Mouse (Mus musculus) left cerebral cortex, postnatal 25 days (tissue): ENCODE results near the gene Stk19. TPM values are rescaled to one million over a fixed set of nuclear protein-coding genes. Genes with fewer than 3 reads are reported as not detected.
"Not testable (repeated sequence)": the region's sequence is repeated elsewhere in the genome, so short reads cannot be mapped to it uniquely, and the experiment has no call there.

ENCODE experiments used
- DNase-seq, 2 experiments: peaks; one replicate each; pipeline ENCODE4 v3.0.0; 2022; ENCODE audit warnings: low spot score in 2 of 2, mixed read lengths in 1 of 2
- intact Hi-C: fragments of 180-260 bp; cut with DNase I; formaldehyde crosslinking; loops from one replicate; pipeline ENCODE4 v1.15.1; 2025
- microRNA-seq, 2 experiments: library from miRNA; unstranded; fragments of <30 nt; microRNA quantifications; one replicate each; pipeline ENCODE4 v1.2.0; 2022
- total RNA-seq, 2 experiments: library from RNA; stranded (reverse); gene quantifications; 2 replicates each; pipeline ENCODE4 v1.2.3; 2021

Gene Stk19
- total RNA-seq, 2 experiments from 2014 or later, result 52.2 to 57.6 TPM

GRCm38 (mm10) chr17:34800781-34801305 is 35.9 kb downstream of the Stk19 start:
- intact Hi-C loops, DNase-seq: not testable (repeated sequence)

- intact Hi-C loops, result no loop called here
Measured at GRCm38 (mm10) chr17:34799531-34799925, 37.2 kb downstream of the Stk19 start.

GRCm38 (mm10) chr17:34798866-34799530 is 37.7 kb downstream of the Stk19 start:
- DNase-seq, result no peak

More at GRCm38 (mm10) chr17:34799531-34799925, 37.2 kb downstream of the Stk19 start:
- DNase-seq, result no peak

GRCm38 (mm10) chr17:34798071-34798470 is 38.7 kb downstream of the Stk19 start:
- DNase-seq, intact Hi-C loops: not testable (repeated sequence)

More at GRCm38 (mm10) chr17:34798866-34799530, 37.7 kb downstream of the Stk19 start:
- intact Hi-C loops, result no loop called here

- DNase-seq, intact Hi-C loops: not testable (repeated sequence)
Measured at GRCm38 (mm10) chr17:34797211-34797995, 39.3 kb downstream of the Stk19 start.

GRCm38 (mm10) chr17:34796311-34797140 is 40.2 kb downstream of the Stk19 start:
- DNase-seq, result no peak
- intact Hi-C loops, result no loop called here

- intact Hi-C loops, result no loop called here
- peak in 1 of 2 experiments; percentile 21 for DNase-seq
Measured at GRCm38 (mm10) chr17:34795633-34796032, 41.1 kb downstream of the Stk19 start.

- intact Hi-C loops, result no loop called here
- no peak for DNase-seq
Measured at GRCm38 (mm10) chr17:34795016-34795415, 41.7 kb downstream of the Stk19 start.

- peak; percentile 52 to 70 for DNase-seq
- intact Hi-C loops, result no loop called here
Measured at GRCm38 (mm10) chr17:34777680-34778325, 58.9 kb downstream of the Stk19 start.

Small RNA genes within 50 kb of the gene (microRNA-seq; reads per million reads assigned to microRNA genes)
- gene Mir6970 (0.50 to 3.4 reads per million in 2 experiments), gene Mir6971 (2.4 to 4.0 reads per million in 2 experiments), gene Mir6972 (0 reads per million in 2 experiments)

Other genes with a start within 250 kb of the Stk19 start
- gene Gpsm3, start 247.1 kb downstream of the Stk19 start, total RNA-seq, result 1 to 10 TPM; 1.9 to 2.9 TPM
- gene Pbx2, start 245.7 kb downstream of the Stk19 start, total RNA-seq, result 10 to 100 TPM; 52.7 to 56.1 TPM
- under 1 TPM; 0.55 to 0.71 TPM for gene Ager, start 239.1 kb downstream of the Stk19 start, total RNA-seq
- 10 to 100 TPM; 71.4 to 76.3 TPM for gene Rnf5, start 233.3 kb downstream of the Stk19 start, total RNA-seq
- gene Agpat1, start 232.7 kb downstream of the Stk19 start, total RNA-seq, result 100 to 1,000 TPM; 169 to 174 TPM
- 1 to 10 TPM; 3.9 to 5.1 TPM for gene Egfl8, start 221.0 kb downstream of the Stk19 start, total RNA-seq
- 10 to 100 TPM; 45.8 to 46.4 TPM for gene Ppt2, start 208.4 kb downstream of the Stk19 start, total RNA-seq
- 100 to 1,000 TPM; 171 to 183 TPM for gene Prrt1, start 207.4 kb downstream of the Stk19 start, total RNA-seq
- 10 to 100 TPM; 12.0 to 17.0 TPM for gene Fkbpl, start 192.2 kb downstream of the Stk19 start, total RNA-seq
- gene Atf6b, start 189.8 kb downstream of the Stk19 start, total RNA-seq, result 10 to 100 TPM; 72.7 to 72.8 TPM
- 1 to 10 TPM; 1.2 to 1.6 TPM for gene Tnxb, start 166.4 kb downstream of the Stk19 start, total RNA-seq
- gene C4b, start 93.1 kb downstream of the Stk19 start, total RNA-seq, result 10 to 100 TPM in 1 of 2 experiments, 1 to 10 TPM in 1; 7.6 to 10.3 TPM
- not detected for gene Cyp21a1, start 32.4 kb downstream of the Stk19 start, total RNA-seq
- 10 to 100 TPM; 35.9 to 37.1 TPM for gene Dxo, start 74 bp upstream of the Stk19 start, total RNA-seq
- 10 to 100 TPM; 64.0 to 65.9 TPM for gene Skiv2l, start 13.3 kb upstream of the Stk19 start, total RNA-seq
- gene Nelfe, start 13.4 kb upstream of the Stk19 start, total RNA-seq, result 10 to 100 TPM; 30.9 to 37.9 TPM
- under 1 TPM in 1 of 2 experiments, not detected in 1; 0.30 TPM for gene Cfb, start 25.6 kb upstream of the Stk19 start, total RNA-seq
- 1 to 10 TPM; 6.9 to 7.3 TPM for gene Zbtb12, start 42.5 kb upstream of the Stk19 start, total RNA-seq
- not detected for gene Gm20547, start 45.1 kb upstream of the Stk19 start, total RNA-seq
- gene C2, start 61.3 kb upstream of the Stk19 start, total RNA-seq, result 1 to 10 TPM; 1.5 to 3.6 TPM
- 100 to 1,000 TPM; 166 to 167 TPM for gene Ehmt2, start 61.5 kb upstream of the Stk19 start, total RNA-seq
- gene Slc44a4, start 77.5 kb upstream of the Stk19 start, total RNA-seq, result under 1 TPM; 0.55 to 0.66 TPM
- 10 to 100 TPM; 42.9 to 44.0 TPM for gene Neu1, start 94.3 kb upstream of the Stk19 start, total RNA-seq
- gene Hspa1b, start 122.3 kb upstream of the Stk19 start, total RNA-seq, result 10 to 100 TPM in 1 of 2 experiments, 1 to 10 TPM in 1; 9.9 to 15.0 TPM
- gene Gm20481, start 133.0 kb upstream of the Stk19 start, total RNA-seq, result not detected
- 10 to 100 TPM; 10.8 to 12.6 TPM for gene Hspa1a, start 135.2 kb upstream of the Stk19 start, total RNA-seq
- under 1 TPM; 0.27 to 0.34 TPM for gene Hspa1l, start 135.8 kb upstream of the Stk19 start, total RNA-seq
- 10 to 100 TPM; 17.3 to 18.0 TPM for gene Lsm2, start 144.9 kb upstream of the Stk19 start, total RNA-seq
- gene Vars, start 164.0 kb upstream of the Stk19 start, total RNA-seq, result 10 to 100 TPM; 38.0 to 44.7 TPM
- under 1 TPM; 0.30 to 0.37 TPM for gene Vwa7, start 179.6 kb upstream of the Stk19 start, total RNA-seq
- gene Sapcd1, start 191.1 kb upstream of the Stk19 start, total RNA-seq, result under 1 TPM; 0.60 to 0.83 TPM
- gene Msh5, start 209.8 kb upstream of the Stk19 start, total RNA-seq, result under 1 TPM; 0.76 to 0.96 TPM
- gene Clic1, start 213.0 kb upstream of the Stk19 start, total RNA-seq, result 10 to 100 TPM in 1 of 2 experiments, 1 to 10 TPM in 1; 9.9 to 11.6 TPM
- gene Ddah2, start 222.1 kb upstream of the Stk19 start, total RNA-seq, result 10 to 100 TPM; 12.1 to 12.5 TPM
- not detected for gene Ly6g6c, start 228.4 kb upstream of the Stk19 start, total RNA-seq
- not detected for gene Mpig6b, start 229.2 kb upstream of the Stk19 start, total RNA-seq
- gene Ly6g6e, start 240.0 kb upstream of the Stk19 start, total RNA-seq, result 1 to 10 TPM; 2.4 to 2.7 TPM
- gene Ly6g6d, start 241.1 kb upstream of the Stk19 start, total RNA-seq, result 1 to 10 TPM in 1 of 2 experiments, under 1 TPM in 1; 0.69 to 1.9 TPM
- not detected for gene Ly6g6f, start 248.7 kb upstream of the Stk19 start, total RNA-seq